Mouse (Mus musculus): ENCODE results near the gene Rab4a.

The Rab4a gene

GRCm38 (mm10) chr8:123805718-123806373 lies at the start of gene Rab4a:
Rab4a (plus strand) TSS chr8:123805985.
- peak; percentile 73 for DNase-seq (ENCODE audit: low spot score)

GRCm38 (mm10) chr8:123756901-123757300 lies 48.9 kb upstream of the Rab4a start:
- DNase-seq (ENCODE audit: low spot score) = no peak

GRCm38 (mm10) chr8:123758935-123759334 lies 46.9 kb upstream of the Rab4a start:
- no peak for DNase-seq (ENCODE audit: low spot score)

- DNase-seq (ENCODE audit: low spot score) = no peak
These were observed 45.9 kb upstream of the Rab4a start for GRCm38 (mm10) chr8:123759933-123760332.

- DNase-seq (ENCODE audit: low spot score) = no peak
These were observed 45.2 kb upstream of the Rab4a start for GRCm38 (mm10) chr8:123760579-123760978.

- peak; percentile 41 for DNase-seq (ENCODE audit: low spot score)
These were observed 44.4 kb upstream of the Rab4a start for GRCm38 (mm10) chr8:123761266-123761882.

GRCm38 (mm10) chr8:123761883-123762270 lies 43.9 kb upstream of the Rab4a start:
- no peak for DNase-seq (ENCODE audit: low spot score)

- DNase-seq (ENCODE audit: low spot score) = no peak
These were observed 42.4 kb upstream of the Rab4a start for GRCm38 (mm10) chr8:123763355-123763754.

- DNase-seq (ENCODE audit: low spot score) = peak; percentile 58
These were observed 41.1 kb upstream of the Rab4a start for GRCm38 (mm10) chr8:123764671-123765070.

GRCm38 (mm10) chr8:123766516-123766915 lies 39.3 kb upstream of the Rab4a start:
- DNase-seq (ENCODE audit: low spot score) = no peak

GRCm38 (mm10) chr8:123767874-123768273 lies 37.9 kb upstream of the Rab4a start:
- DNase-seq (ENCODE audit: low spot score) = no peak

- peak; percentile 69 for DNase-seq (ENCODE audit: low spot score)
These were observed 37.1 kb upstream of the Rab4a start for GRCm38 (mm10) chr8:123768492-123769356.

GRCm38 (mm10) chr8:123773468-123773867 lies 32.3 kb upstream of the Rab4a start:
- no peak for DNase-seq (ENCODE audit: low spot score)

- no peak for DNase-seq (ENCODE audit: low spot score)
These were observed 31.3 kb upstream of the Rab4a start for GRCm38 (mm10) chr8:123774491-123774890.

GRCm38 (mm10) chr8:123777319-123777718 lies 28.5 kb upstream of the Rab4a start:
- peak; percentile 66 for DNase-seq (ENCODE audit: low spot score)

- no peak for DNase-seq (ENCODE audit: low spot score)
These were observed 25.3 kb upstream of the Rab4a start for GRCm38 (mm10) chr8:123780471-123780870.

GRCm38 (mm10) chr8:123781256-123781655 lies 24.5 kb upstream of the Rab4a start:
- no peak for DNase-seq (ENCODE audit: low spot score)

GRCm38 (mm10) chr8:123783525-123784249 lies 22.1 kb upstream of the Rab4a start:
- DNase-seq (ENCODE audit: low spot score) = peak; percentile 89

- peak; percentile 71 for DNase-seq (ENCODE audit: low spot score)
These were observed 19.6 kb upstream of the Rab4a start for GRCm38 (mm10) chr8:123786166-123786565.

GRCm38 (mm10) chr8:123786644-123787043 lies 19.1 kb upstream of the Rab4a start:
- DNase-seq (ENCODE audit: low spot score) = no peak

GRCm38 (mm10) chr8:123787254-123787897 lies 18.4 kb upstream of the Rab4a start:
- no peak for DNase-seq (ENCODE audit: low spot score)

Measured in layer of hippocampus, adult 11-12 months (tissue).